In genomic region chr4:147848584-147848991, GRCm38 (mm10) we compare ENCODE assay signal across 7 mouse cellular contexts. TPM values are rescaled to one million over a fixed set of nuclear protein-coding genes. Genes with fewer than 3 reads are reported as not detected.
DNase-seq lines count a peak whose midpoint lies in the region; ATAC-seq and TF ChIP-seq lines count a peak whose summit lies in the region.

No protein-coding gene starts in this region.

- H3K4me3 ChIP-seq in testis, adult 2 months (ENCODE audit: control insufficient read depth, low read depth, low read length), result peak overlapping the region; percentile 100
- peak overlapping the region; percentile 75 for H3K4me3 ChIP-seq in forebrain, embryonic 11.5 days (ENCODE audit: low read depth, low read length)
- peak overlapping the region; percentile 77 for H3K4me3 ChIP-seq in liver, embryonic 13.5 days (replicated peaks)

- TF ChIP-seq CTCF in testis, adult 2 months (IDR thresholded peaks at IDR 0.05; ENCODE audit: control insufficient read depth, insufficient read depth, insufficient replicate concordance, low read depth, low read length), result no peak

- DNase-seq in testis, postnatal 10 days (ENCODE audit: low spot score), result no peak
- DNase-seq in forebrain, embryonic 11.5 days (ENCODE audit: low spot score), result no peak
- DNase-seq in liver, embryonic 13.5 days, result no peak
- DNase-seq in urinary bladder, postnatal 36 days (ENCODE audit: low spot score in 2 of 2), result no peak
- DNase-seq in gastrocnemius, postnatal 14 days, result no peak
- no peak for DNase-seq in thymus, postnatal 4 days

- no peak for TF ChIP-seq POLR2A in testis, adult 2 months (IDR thresholded peaks at IDR 0.05; ENCODE audit: control insufficient read depth, low read depth, low read length)

- WGBS in forebrain, embryonic 11.5 days, result 10% methylated on average over 4 of the region's 4 CpGs
- WGBS in liver, embryonic 13.5 days (ENCODE audit: insufficient replicate concordance), result 3% methylated on average over 4 of the region's 4 CpGs

- H3K4me1 ChIP-seq in testis, adult 2 months (ENCODE audit: control insufficient read depth, insufficient read depth, low read length), result peaks cover 2% of the 10 kb centered on the region; the same call in 1 of the 2 replicates
- 0 out of 2 replicates have a peak, but pooled peaks cover 2% of the 10 kb centered on the region for H3K4me1 ChIP-seq in forebrain, embryonic 11.5 days (replicated peaks; ENCODE audit: control insufficient read depth, insufficient read depth, low read length)
- peaks cover 24% of the 10 kb centered on the region for H3K4me1 ChIP-seq in liver, embryonic 13.5 days (replicated peaks)

- peak overlapping the region; percentile 61 for H3K4me2 ChIP-seq in forebrain, embryonic 11.5 days (ENCODE audit: low read depth, low read length, severe bottlenecking)
- peak overlapping the region; percentile 72 for H3K4me2 ChIP-seq in liver, embryonic 13.5 days

- no peaks in the 10 kb centered on the region for H3K36me3 ChIP-seq in testis, adult 2 months (ENCODE audit: control insufficient read depth, insufficient read depth, low read length)
- no peaks in the 10 kb centered on the region; the same call in 1 of the 2 replicates for H3K36me3 ChIP-seq in forebrain, embryonic 11.5 days (ENCODE audit: control insufficient read depth, insufficient read depth, low read length)
- H3K36me3 ChIP-seq in liver, embryonic 13.5 days, result peaks cover 5% of the 10 kb centered on the region; the same call in 1 of the 2 replicates

- intact Hi-C loops in gastrocnemius, postnatal 14 days (cut with DNase I; ENCODE audit: low total_unique reads), result no loop called here

- ATAC-seq in forebrain, embryonic 11.5 days (replicated peaks; ENCODE audit: low FRiP score), result peak; percentile 78
- ATAC-seq in liver, embryonic 13.5 days (ENCODE audit: low read depth), result peak; percentile 69

- H3K9ac ChIP-seq in forebrain, embryonic 11.5 days (ENCODE audit: low read length), result peak overlapping the region; percentile 64
- peak overlapping the region; percentile 76 for H3K9ac ChIP-seq in liver, embryonic 13.5 days

- H3K27me3 ChIP-seq in testis, adult 2 months (ENCODE audit: control insufficient read depth, insufficient read depth, low read length), result no peaks in the 10 kb centered on the region
- H3K27me3 ChIP-seq in forebrain, embryonic 11.5 days (ENCODE audit: control insufficient read depth, insufficient read depth, low read length), result no peaks in the 10 kb centered on the region
- H3K27me3 ChIP-seq in liver, embryonic 13.5 days, result no peaks in the 10 kb centered on the region

- peak overlapping the region; percentile 95 for H3K27ac ChIP-seq in testis, adult 2 months (ENCODE audit: control insufficient read depth, insufficient read depth, low read depth, low read length)
- H3K27ac ChIP-seq in forebrain, embryonic 11.5 days (ENCODE audit: low read depth, low read length), result no peak overlapping the region
- H3K27ac ChIP-seq in liver, embryonic 13.5 days, result peak overlapping the region; percentile 21

- H3K9me3 ChIP-seq in forebrain, embryonic 11.5 days (ENCODE audit: control insufficient read depth, low read length), result no peaks in the 10 kb centered on the region; the same call in 1 of the 2 replicates
- no peaks in the 10 kb centered on the region for H3K9me3 ChIP-seq in liver, embryonic 13.5 days (replicated peaks)

RNA-seq across cellular contexts. Expression of gene Zfp933, which starts 0.4 kb away (rescaled TPM):
- 1.6 and 2.3 TPM in 2 replicates for polyA plus RNA-seq in testis, adult 2 months (2012; rRNA removed)
- 6.5 and 8.0 TPM in 2 replicates for polyA plus RNA-seq in forebrain, embryonic 11.5 days (2014; fragmentation: Nextera tagmentation; extraction: Ambion mirVana)
- 1.3 and 1.5 TPM in 2 replicates for polyA plus RNA-seq in liver, embryonic 13.5 days (2015; fragmentation: Nextera tagmentation; extraction: Ambion mirVana)
- total RNA-seq in gastrocnemius, postnatal 14 days (2021), result 1 to 10 TPM; 8.9 to 9.2 TPM

RNA-seq across cellular contexts. Expression of gene Miip, which starts 20.0 kb away (rescaled TPM):
- 96.6 and 116 TPM in 2 replicates for polyA plus RNA-seq in testis, adult 2 months (2012; rRNA removed)
- 53.6 and 54.1 TPM in 2 replicates for polyA plus RNA-seq in forebrain, embryonic 11.5 days (2014; fragmentation: Nextera tagmentation; extraction: Ambion mirVana)
- 25.7 and 29.1 TPM in 2 replicates for polyA plus RNA-seq in liver, embryonic 13.5 days (2015; fragmentation: Nextera tagmentation; extraction: Ambion mirVana)
- total RNA-seq in gastrocnemius, postnatal 14 days (2021), result 1 to 10 TPM; 4.4 to 5.1 TPM

RNA-seq across cellular contexts. Expression of gene Fv1, which starts 20.2 kb away (rescaled TPM):
- polyA plus RNA-seq in testis, adult 2 months (2012; rRNA removed), result 1.4 and 1.8 TPM in 2 replicates
- 15.4 and 17.1 TPM in 2 replicates for polyA plus RNA-seq in forebrain, embryonic 11.5 days (2014; fragmentation: Nextera tagmentation; extraction: Ambion mirVana)
- polyA plus RNA-seq in liver, embryonic 13.5 days (2015; fragmentation: Nextera tagmentation; extraction: Ambion mirVana), result 2.5 and 3.5 TPM in 2 replicates
- total RNA-seq in gastrocnemius, postnatal 14 days (2021), result 1 to 10 TPM; 3.2 to 3.4 TPM

RNA-seq across cellular contexts. Expression of gene Zfp984, which starts 39.0 kb away (rescaled TPM):
- polyA plus RNA-seq in testis, adult 2 months (2012; rRNA removed), result 0.36 and 0.64 TPM in 2 replicates
- 7.6 and 9.7 TPM in 2 replicates for polyA plus RNA-seq in forebrain, embryonic 11.5 days (2014; fragmentation: Nextera tagmentation; extraction: Ambion mirVana)
- polyA plus RNA-seq in liver, embryonic 13.5 days (2015; fragmentation: Nextera tagmentation; extraction: Ambion mirVana), result 6.4 and 8.4 TPM in 2 replicates
- total RNA-seq in gastrocnemius, postnatal 14 days (2021), result 1 to 10 TPM; 1.7 to 2.0 TPM

RNA-seq across cellular contexts. Expression of gene Mfn2, which starts 55.9 kb away (rescaled TPM):
- 142 and 153 TPM in 2 replicates for polyA plus RNA-seq in testis, adult 2 months (2012; rRNA removed)
- polyA plus RNA-seq in forebrain, embryonic 11.5 days (2014; fragmentation: Nextera tagmentation; extraction: Ambion mirVana), result 47.5 and 49.0 TPM in 2 replicates
- 17.7 and 21.0 TPM in 2 replicates for polyA plus RNA-seq in liver, embryonic 13.5 days (2015; fragmentation: Nextera tagmentation; extraction: Ambion mirVana)
- 100 to 1,000 TPM; 292 to 356 TPM for total RNA-seq in gastrocnemius, postnatal 14 days (2021)
